Mouse (Mus musculus) intestine, embryonic 14.5 days (tissue): ENCODE measurements around the gene Dph5. TPM values are rescaled to one million over a fixed set of nuclear protein-coding genes. Genes with fewer than 3 reads are reported as not detected.

Experiments
- ATAC-seq: fragments of 200-750 bp; cut with Nextera tagmentation; replicated peaks from 2 replicates; pipeline ENCODE4 v1.8.0; 2017; ENCODE audit warnings: low read depth, moderate number of reproducible peaks, moderate TSS enrichment, moderate library complexity; ENCODE audit not compliant: low FRiP score, low TSS enrichment
- DNase-seq: peaks from one replicate; pipeline ENCODE4 v3.0.0-alpha.2; 2018; ENCODE audit warnings: low spot score
- H3K27ac ChIP-seq: fragments of 300-500 bp; sonication (generic); 2 replicates; pipeline ENCODE4 v1.5.1; 2014; ENCODE audit warnings: low read depth, mild to moderate bottlenecking, control low read depth
- H3K27me3 ChIP-seq: fragments of 300-500 bp; sonication (generic); replicated peaks from 2 replicates; pipeline ENCODE4 v1.6.1; 2014; ENCODE audit warnings: low read length, control low read depth; ENCODE audit not compliant: control insufficient read depth, insufficient read depth
- H3K36me3 ChIP-seq: fragments of 300-500 bp; sonication (generic); 2 replicates; pipeline ENCODE4 v1.6.1; 2014; ENCODE audit warnings: low read length, control low read depth; ENCODE audit not compliant: control insufficient read depth, insufficient read depth
- H3K4me1 ChIP-seq: fragments of 300-500 bp; sonication (generic); replicated peaks from 2 replicates; pipeline ENCODE4 v1.6.1; 2014; ENCODE audit warnings: low read length, control low read depth, mixed read lengths; ENCODE audit not compliant: control insufficient read depth, insufficient read depth
- H3K4me2 ChIP-seq: fragments of 300-500 bp; sonication (generic); 2 replicates; pipeline ENCODE4 v1.6.1; 2014; ENCODE audit warnings: low read length
- H3K4me3 ChIP-seq: fragments of 300-500 bp; sonication (generic); 2 replicates; pipeline ENCODE4 v1.5.1; 2014; ENCODE audit warnings: low read depth, low read length, control low read depth, mixed read lengths
- H3K9ac ChIP-seq: fragments of 300-500 bp; sonication (generic); 2 replicates; pipeline ENCODE4 v1.6.1; 2014; ENCODE audit warnings: mild to moderate bottlenecking, low read length
- H3K9me3 ChIP-seq: fragments of 300-500 bp; sonication (generic); 2 replicates; pipeline ENCODE4 v1.6.1; 2016; ENCODE audit warnings: low read length, control low read depth; ENCODE audit not compliant: control insufficient read depth
- WGBS: fragments of 180-500 bp; shearing (Covaris S2); extraction: QIAGEN DNeasy Blood & Tissue Kit; methylation state at CpG from one replicate; pipeline ENCODE4 v1.1.7; 2014; 5-methylcytosine and 5-hydroxymethylcytosine counted together
- microRNA-seq: library from miRNA; unstranded; fragments of <30 nt; microRNA quantifications from one replicate; pipeline ENCODE4, GENCODE M21; 2016
- polyA plus RNA-seq: library from polyadenylated mRNA; unstranded; fragments of >200 nt; fragmentation: Nextera tagmentation; extraction: Ambion mirVana; gene quantifications from 2 replicates; pipeline ENCODE4 v1.2.1, GENCODE M21; 2014

Dph5 gene
- polyA plus RNA-seq, 1 experiment from 2014 or later = 34.3 TPM

- no peaks in the 10 kb centered on the region for H3K4me1 ChIP-seq
- H3K36me3 ChIP-seq = peaks cover 46% of the 10 kb centered on the region
- DNase-seq (no peak), ATAC-seq (no peak)
- no peaks in the 10 kb centered on the region for H3K27me3 ChIP-seq
- 93% methylated on average over 20 of the region's 20 CpGs for WGBS
- no peak overlapping the region for H3K4me2 ChIP-seq
- H3K4me3 ChIP-seq = no peak overlapping the region
- H3K9ac ChIP-seq = no peak overlapping the region
- no peak overlapping the region for H3K27ac ChIP-seq
- no peaks in the 10 kb centered on the region for H3K9me3 ChIP-seq
Observed at GRCm38 (mm10) chr3:115971045-115971785, 83.6 kb downstream of the Dph5 start.

GRCm38 (mm10) chr3:115971891-115972646, 84.4 kb downstream of the Dph5 start:
- no peaks in the 10 kb centered on the region for H3K9me3 ChIP-seq
- no peak overlapping the region for H3K9ac ChIP-seq
- 92% methylated on average over 14 of the region's 14 CpGs for WGBS
- H3K27me3 ChIP-seq = no peaks in the 10 kb centered on the region
- DNase-seq = no peak
- H3K4me2 ChIP-seq = no peak overlapping the region
- no peak overlapping the region for H3K27ac ChIP-seq
- peaks cover 53% of the 10 kb centered on the region for H3K36me3 ChIP-seq
- H3K4me1 ChIP-seq = no peaks in the 10 kb centered on the region
- no peak for ATAC-seq
- no peak overlapping the region for H3K4me3 ChIP-seq

GRCm38 (mm10) chr3:115974228-115974627, 86.6 kb downstream of the Dph5 start:
- peaks cover 68% of the 10 kb centered on the region for H3K36me3 ChIP-seq
- no peak for ATAC-seq
- H3K4me2 ChIP-seq = no peak overlapping the region
- H3K4me1 ChIP-seq = no peaks in the 10 kb centered on the region
- no peak for DNase-seq
- WGBS = 91% methylated on average over 6 of the region's 6 CpGs
- no peak overlapping the region for H3K27ac ChIP-seq
- no peaks in the 10 kb centered on the region for H3K27me3 ChIP-seq
- no peaks in the 10 kb centered on the region for H3K9me3 ChIP-seq
- H3K9ac ChIP-seq = no peak overlapping the region
- H3K4me3 ChIP-seq = no peak overlapping the region

- Histone ChIP-seq H3K4me1 (no peaks in the 10 kb centered on the region), H3K27ac (no peak overlapping the region), H3K27me3 (no peaks in the 10 kb centered on the region), H3K9ac (no peak overlapping the region), H3K4me2 (no peak overlapping the region), H3K36me3 (peaks cover 75% of the 10 kb centered on the region), H3K9me3 (no peaks in the 10 kb centered on the region), H3K4me3 (no peak overlapping the region)
- no peak for DNase-seq
- no peak for ATAC-seq
- 92% methylated on average over 10 of the region's 10 CpGs for WGBS
Observed at GRCm38 (mm10) chr3:115974995-115975394, 87.4 kb downstream of the Dph5 start.

- Histone ChIP-seq H3K4me2 (no peak overlapping the region), H3K36me3 (peaks cover 80% of the 10 kb centered on the region), H3K27me3 (no peaks in the 10 kb centered on the region), H3K4me1 (no peaks in the 10 kb centered on the region), H3K9ac (no peak overlapping the region), H3K4me3 (no peak overlapping the region), H3K9me3 (no peaks in the 10 kb centered on the region), H3K27ac (no peak overlapping the region)
- ATAC-seq (no peak), DNase-seq (no peak)
- WGBS = 37% methylated on average over 1 of the region's 1 CpGs
Observed at GRCm38 (mm10) chr3:115979000-115979399, 91.4 kb downstream of the Dph5 start.

- Histone ChIP-seq H3K9me3 (no peaks in the 10 kb centered on the region), H3K4me3 (no peak overlapping the region), H3K27ac (no peak overlapping the region), H3K36me3 (peaks cover 77% of the 10 kb centered on the region), H3K4me1 (no peaks in the 10 kb centered on the region), H3K9ac (no peak overlapping the region), H3K27me3 (no peaks in the 10 kb centered on the region), H3K4me2 (no peak overlapping the region)
- WGBS = 96% methylated on average over 8 of the region's 8 CpGs
- DNase-seq (no peak), ATAC-seq (no peak)
Observed at GRCm38 (mm10) chr3:115983217-115983616, 95.6 kb downstream of the Dph5 start.

Small RNA genes lying within 50 kb of the gene (microRNA-seq; reads per million reads assigned to microRNA genes)
- gene Mir669n = not detected

Other genes with a start within 250 kb of the Dph5 start
- gene S1pr1, start 172.8 kb upstream of the Dph5 start, polyA plus RNA-seq = 11.3 and 11.9 TPM in 2 replicates
- 38.2 and 41.8 TPM in 2 replicates for gene Slc30a7, start 119.6 kb downstream of the Dph5 start, polyA plus RNA-seq
- gene Extl2, start 119.6 kb downstream of the Dph5 start, polyA plus RNA-seq = 21.5 and 23.9 TPM in 2 replicates
- 17.9 and 20.7 TPM in 2 replicates for gene Vcam1, start 241.9 kb downstream of the Dph5 start, polyA plus RNA-seq